Mouse (Mus musculus): ENCODE measurements around the gene Uckl1. TPM values are rescaled to one million over a fixed set of nuclear protein-coding genes. Genes with fewer than 3 reads are reported as not detected.
A peak's percentile ranks its signal among the peaks of the same experiment; 100 is the strongest.

Uckl1 gene
- total RNA-seq, 1 experiment from 2014 or later: 68.8 TPM

GRCm38 (mm10) chr2:181590471-181590870 lies 5.8 kb upstream of the Uckl1 start:
- no peak for DNase-seq

GRCm38 (mm10) chr2:181589732-181590105 lies 5.0 kb upstream of the Uckl1 start:
- DNase-seq: peak; percentile 4

GRCm38 (mm10) chr2:181589011-181589731 lies 4.5 kb upstream of the Uckl1 start:
- DNase-seq: peak; percentile 3

- DNase-seq: peak; percentile 16
Observed at GRCm38 (mm10) chr2:181588229-181588780, 3.6 kb upstream of the Uckl1 start.

GRCm38 (mm10) chr2:181587796-181588195 lies 3.1 kb upstream of the Uckl1 start:
- peak; percentile 22 for DNase-seq

GRCm38 (mm10) chr2:181586124-181586523 lies 1.4 kb upstream of the Uckl1 start:
- DNase-seq: peak; percentile 11

GRCm38 (mm10) chr2:181585506-181585905 lies 814 bp upstream of the Uckl1 start:
- no peak for DNase-seq

GRCm38 (mm10) chr2:181583460-181584257 lies 1.0 kb downstream of the Uckl1 start:
- DNase-seq: no peak

- DNase-seq: no peak
Observed at GRCm38 (mm10) chr2:181582939-181583338, 1.8 kb downstream of the Uckl1 start.

- DNase-seq: no peak
Observed at GRCm38 (mm10) chr2:181582358-181582757, 2.3 kb downstream of the Uckl1 start.

- DNase-seq: peak; percentile 94
Observed at GRCm38 (mm10) chr2:181581402-181582120, 3.1 kb downstream of the Uckl1 start.

- DNase-seq: peak; percentile 91
Observed at GRCm38 (mm10) chr2:181581016-181581401, 3.7 kb downstream of the Uckl1 start.

- no peak for DNase-seq
Observed at GRCm38 (mm10) chr2:181580131-181580772, 4.4 kb downstream of the Uckl1 start.

GRCm38 (mm10) chr2:181579681-181580080 lies 5.0 kb downstream of the Uckl1 start:
- DNase-seq: no peak

GRCm38 (mm10) chr2:181578790-181579618 lies 5.7 kb downstream of the Uckl1 start:
- peak; percentile 7 for DNase-seq

- DNase-seq: peak; percentile 2
Observed at GRCm38 (mm10) chr2:181577981-181578581, 6.6 kb downstream of the Uckl1 start.

- DNase-seq: no peak
Observed at GRCm38 (mm10) chr2:181577126-181577525, 7.6 kb downstream of the Uckl1 start.

- no peak for DNase-seq
Observed at GRCm38 (mm10) chr2:181576613-181577012, 8.1 kb downstream of the Uckl1 start.

- no peak for DNase-seq
Observed at GRCm38 (mm10) chr2:181574921-181575545, 9.7 kb downstream of the Uckl1 start.

GRCm38 (mm10) chr2:181573961-181574360 lies 10.7 kb downstream of the Uckl1 start:
- peak; percentile 3 for DNase-seq
